Comparison of ENCODE assay signal across 8 mouse cellular contexts in the genomic region with DNA sequence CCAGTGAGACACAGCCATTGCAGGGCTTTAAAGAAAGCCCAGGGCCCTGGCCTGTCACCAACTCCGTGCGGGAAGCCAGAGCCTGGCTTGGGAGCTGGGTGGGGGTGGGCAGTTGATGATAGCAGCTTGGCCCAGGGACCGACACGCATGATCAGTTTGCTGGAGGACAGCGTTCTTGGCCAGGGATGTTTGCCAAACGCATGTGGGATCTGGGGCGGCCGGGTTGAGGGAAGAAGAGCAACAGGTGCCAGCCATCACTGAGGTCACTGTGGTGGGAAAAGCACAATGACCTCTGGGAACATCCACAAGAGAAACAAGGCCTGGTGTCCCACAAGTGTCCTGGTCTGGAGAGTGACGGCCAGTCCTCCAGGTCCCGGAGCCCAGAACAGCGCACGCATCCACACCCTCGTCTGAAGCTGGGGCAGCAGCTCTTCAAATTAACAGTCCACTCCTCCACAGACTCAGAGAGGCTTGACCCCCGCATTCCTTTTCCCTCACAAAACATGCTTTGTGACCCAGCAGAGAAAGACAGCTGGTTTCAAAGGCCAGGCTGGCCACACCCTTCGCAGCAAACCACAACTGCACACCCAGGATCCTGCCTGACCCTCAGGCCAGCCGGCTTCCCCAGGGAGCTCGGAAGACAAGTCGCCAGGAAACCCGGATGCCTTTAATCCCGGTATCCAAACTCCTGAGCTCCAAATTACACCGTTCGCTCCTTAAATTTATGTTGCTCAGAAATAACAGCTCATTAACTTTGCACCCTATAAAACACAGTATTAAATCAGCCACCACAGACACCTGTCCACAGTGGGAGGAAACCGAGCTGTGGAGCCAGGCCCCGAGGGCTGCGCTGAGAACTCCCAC. TPM values are rescaled to one million over a fixed set of nuclear protein-coding genes. Genes with fewer than 3 reads are reported as not detected.
DNase-seq lines count a peak whose midpoint lies in the region; ATAC-seq and TF ChIP-seq lines count a peak whose summit lies in the region.

No protein-coding gene starts in this region.

- no peak overlapping the region for H3K4me2 ChIP-seq in lung, postnatal 0 days (replicated peaks; ENCODE audit: low read depth, low read length)
- peak overlapping the region; percentile 17; the same call in 1 of the 2 replicates for H3K4me2 ChIP-seq in limb, embryonic 12.5 days

- 0 out of 2 replicates have a peak overlapping the region, but pooled peaks have one; percentile 20 for H3K27ac ChIP-seq in lung, postnatal 0 days (ENCODE audit: low read length)
- H3K27ac ChIP-seq in limb, embryonic 12.5 days, result no peak overlapping the region

- peak; percentile 44 for DNase-seq in lung, postnatal 0 days (ENCODE audit: low spot score)
- DNase-seq in lung, postnatal 25 days (ENCODE audit: low spot score), result no peak
- DNase-seq in embryo, embryonic 11 days, result peak; percentile 58
- DNase-seq in heart, postnatal 10 days, result peak; percentile 76 to 78
- DNase-seq in spleen, postnatal 14 days (ENCODE audit: low spot score in 2 of 2), result no peak
- no peak for DNase-seq in adrenal gland, adult 8-10 months

- no peak overlapping the region for H3K4me3 ChIP-seq in lung, postnatal 0 days (ENCODE audit: low read depth, low read length)
- no peak overlapping the region for H3K4me3 ChIP-seq in limb, embryonic 12.5 days (replicated peaks)

- no peaks in the 10 kb centered on the region for H3K9me3 ChIP-seq in lung, postnatal 0 days (ENCODE audit: low read length)
- no peaks in the 10 kb centered on the region for H3K9me3 ChIP-seq in limb, embryonic 12.5 days

- no peaks in the 10 kb centered on the region for H3K27me3 ChIP-seq in lung, postnatal 0 days (replicated peaks; ENCODE audit: insufficient read depth, low read length)
- peaks cover 98% of the 10 kb centered on the region for H3K27me3 ChIP-seq in limb, embryonic 12.5 days

- H3K36me3 ChIP-seq in lung, postnatal 0 days (ENCODE audit: insufficient read depth, low read length), result peaks cover 4% of the 10 kb centered on the region; the same call in 1 of the 2 replicates
- no peaks in the 10 kb centered on the region for H3K36me3 ChIP-seq in limb, embryonic 12.5 days

- intact Hi-C loops in heart, postnatal 10 days (cut with DNase I), result no loop called here

- H3K9ac ChIP-seq in lung, postnatal 0 days (replicated peaks; ENCODE audit: low read depth), result no peak overlapping the region
- no peak overlapping the region for H3K9ac ChIP-seq in limb, embryonic 12.5 days (replicated peaks)

- 30% methylated on average over 25 of the region's 25 CpGs for WGBS in lung, postnatal 0 days
- 21% methylated on average over 25 of the region's 25 CpGs for WGBS in limb, embryonic 12.5 days

- ATAC-seq in lung, postnatal 0 days, result peak; percentile 38
- peak; percentile 57; the same call in 1 of the 2 replicates for ATAC-seq in limb, embryonic 12.5 days (ENCODE audit: insufficient number of reproducible peaks, insufficient read depth, low FRiP score, low TSS enrichment, low read depth)
- ATAC-seq in granulocyte monocyte progenitor cell, adult 5-6 weeks (replicated peaks; ENCODE audit: poor library complexity, severe bottlenecking), result no peak

- TF ChIP-seq CTCF in lung, postnatal 0 days (IDR thresholded peaks at IDR 0.05), result no peak

- no peak for TF ChIP-seq EP300 in lung, postnatal 0 days (IDR thresholded peaks at IDR 0.05)

- H3K4me1 ChIP-seq in lung, postnatal 0 days (ENCODE audit: insufficient read depth, low read depth, low read length), result peaks cover 17% of the 10 kb centered on the region; the same call in 1 of the 2 replicates
- H3K4me1 ChIP-seq in limb, embryonic 12.5 days (replicated peaks), result peaks cover 24% of the 10 kb centered on the region

RNA-seq across cellular contexts. Expression of gene Card10, which starts 6.4 kb away (rescaled TPM):
- 7.5 and 8.3 TPM in 2 replicates for polyA plus RNA-seq in lung, postnatal 0 days (2015; fragmentation: Nextera tagmentation; extraction: Ambion mirVana)
- total RNA-seq in heart, postnatal 10 days (2021), result 10 to 100 TPM; 18.8 to 20.4 TPM
- polyA plus RNA-seq in limb, embryonic 12.5 days (2016; fragmentation: Nextera tagmentation; extraction: Ambion mirVana), result 3.3 and 4.2 TPM in 2 replicates
- 10 to 100 TPM in 1 of 4 experiments, 1 to 10 TPM in 3; 6.6 to 10.0 (median 8.1) TPM for total RNA-seq in adrenal gland, adult 8-10 months (2022)
- not detected in 2 replicates for total RNA-seq in granulocyte monocyte progenitor cell, adult 5-6 weeks (2014; fragmentation: Nextera tagmentation)
- 0.22 TPM in 1 of 2 replicates, not detected in the other for total RNA-seq in granulocyte monocyte progenitor cell, adult 5-6 weeks (2017)

RNA-seq across cellular contexts. Expression of gene Mfng, which starts 23.2 kb away (rescaled TPM):
- polyA plus RNA-seq in lung, postnatal 0 days (2015; fragmentation: Nextera tagmentation; extraction: Ambion mirVana), result 47.8 and 52.9 TPM in 2 replicates
- 10 to 100 TPM; 19.3 to 24.0 TPM for total RNA-seq in heart, postnatal 10 days (2021)
- polyA plus RNA-seq in limb, embryonic 12.5 days (2016; fragmentation: Nextera tagmentation; extraction: Ambion mirVana), result 12.1 and 12.4 TPM in 2 replicates
- 10 to 100 TPM; 12.3 to 25.8 (median 20.7) TPM for total RNA-seq in adrenal gland, adult 8-10 months (2022)
- total RNA-seq in granulocyte monocyte progenitor cell, adult 5-6 weeks (2014; fragmentation: Nextera tagmentation), result 31.2 and 34.9 TPM in 2 replicates
- total RNA-seq in granulocyte monocyte progenitor cell, adult 5-6 weeks (2017), result 4.5 and 8.2 TPM in 2 replicates

RNA-seq across cellular contexts. Expression of gene Cdc42ep1, which starts 46.0 kb away (rescaled TPM):
- 107 and 109 TPM in 2 replicates for polyA plus RNA-seq in lung, postnatal 0 days (2015; fragmentation: Nextera tagmentation; extraction: Ambion mirVana)
- 10 to 100 TPM; 63.9 to 68.5 TPM for total RNA-seq in heart, postnatal 10 days (2021)
- polyA plus RNA-seq in limb, embryonic 12.5 days (2016; fragmentation: Nextera tagmentation; extraction: Ambion mirVana), result 14.3 and 15.8 TPM in 2 replicates
- total RNA-seq in adrenal gland, adult 8-10 months (2022), result 10 to 100 TPM; 41.2 to 85.0 (median 65.8) TPM
- total RNA-seq in granulocyte monocyte progenitor cell, adult 5-6 weeks (2014; fragmentation: Nextera tagmentation), result not detected in 2 replicates
- not detected in 2 replicates for total RNA-seq in granulocyte monocyte progenitor cell, adult 5-6 weeks (2017)

RNA-seq across cellular contexts. Expression of gene Lgals2, which starts 58.9 kb away (rescaled TPM):
- 1.6 and 2.4 TPM in 2 replicates for polyA plus RNA-seq in lung, postnatal 0 days (2015; fragmentation: Nextera tagmentation; extraction: Ambion mirVana)
- total RNA-seq in heart, postnatal 10 days (2021), result under 1 TPM in 1 of 2 experiments, not detected in 1; 0.64 TPM
- not detected in 2 replicates for polyA plus RNA-seq in limb, embryonic 12.5 days (2016; fragmentation: Nextera tagmentation; extraction: Ambion mirVana)
- not detected for total RNA-seq in adrenal gland, adult 8-10 months (2022)
- not detected in 2 replicates for total RNA-seq in granulocyte monocyte progenitor cell, adult 5-6 weeks (2014; fragmentation: Nextera tagmentation)
- not detected in 2 replicates for total RNA-seq in granulocyte monocyte progenitor cell, adult 5-6 weeks (2017)

Comparison
In these comparisons a context has a peak if more than half of its experiments do, and no peak if none do; other contexts are left out.
1. DNase-seq: peak in lung, postnatal 0 days (single experiment), embryo, embryonic 11 days (single experiment) and heart, postnatal 10 days (2 of 2); none in lung, postnatal 25 days (single experiment), spleen, postnatal 14 days (0 of 2) and adrenal gland, adult 8-10 months (single experiment).
2. RNA of gene Card10, which starts 6.4 kb away (total RNA-seq): 18.8 to 20.4 TPM in heart, postnatal 10 days and 6.6 to 10.0 TPM in adrenal gland, adult 8-10 months; 0.22 TPM in granulocyte monocyte progenitor cell, adult 5-6 weeks; every median in the first group is over 4 times any median in the second.
3. RNA of gene Cdc42ep1, which starts 46.0 kb away (total RNA-seq): 41.2 to 85.0 TPM in adrenal gland, adult 8-10 months and 63.9 to 68.5 TPM in heart, postnatal 10 days; not detected in granulocyte monocyte progenitor cell, adult 5-6 weeks; every median in the first group is over 10 times any median in the second.